Mouse (Mus musculus) kidney, embryonic 15.5 days (tissue): ENCODE measurements around the gene Slc30a3. TPM values are rescaled to one million over a fixed set of nuclear protein-coding genes. Genes with fewer than 3 reads are reported as not detected.
A peak's percentile ranks its signal among the peaks of the same experiment; 100 is the strongest.

ENCODE experiments used
- ATAC-seq: fragments of 200-750 bp; cut with Nextera tagmentation; replicated peaks from 2 replicates; pipeline ENCODE4 v1.8.0; 2017; ENCODE audit warnings: moderate TSS enrichment; ENCODE audit not compliant: low FRiP score
- H3K27ac ChIP-seq: fragments of 300-500 bp; sonication (generic); 2 replicates; pipeline ENCODE4 v1.5.1; 2015; ENCODE audit warnings: mild to moderate bottlenecking, inconsistent platforms
- H3K27me3 ChIP-seq: fragments of 300-500 bp; sonication (generic); 2 replicates; pipeline ENCODE4 v1.6.1; 2015; ENCODE audit warnings: inconsistent platforms
- H3K36me3 ChIP-seq: fragments of 300-500 bp; sonication (generic); 2 replicates; pipeline ENCODE4 v1.6.1; 2015; ENCODE audit warnings: inconsistent platforms
- H3K4me1 ChIP-seq: fragments of 300-500 bp; sonication (generic); 2 replicates; pipeline ENCODE4 v1.6.1; 2015; ENCODE audit warnings: inconsistent platforms
- H3K4me2 ChIP-seq: fragments of 300-500 bp; sonication (generic); 2 replicates; pipeline ENCODE4 v1.6.1; 2015; ENCODE audit warnings: moderate library complexity, mild to moderate bottlenecking, inconsistent platforms
- H3K4me3 ChIP-seq: fragments of 300-500 bp; sonication (generic); replicated peaks from 2 replicates; pipeline ENCODE4 v1.5.1; 2015; ENCODE audit warnings: mild to moderate bottlenecking, inconsistent platforms
- H3K9ac ChIP-seq: fragments of 300-500 bp; sonication (generic); 2 replicates; pipeline ENCODE4 v1.6.1; 2015; ENCODE audit warnings: mild to moderate bottlenecking, inconsistent platforms
- H3K9me3 ChIP-seq: fragments of 300-500 bp; sonication (generic); replicated peaks from 2 replicates; pipeline ENCODE4 v1.6.1; 2016; ENCODE audit warnings: inconsistent platforms
- WGBS: fragments of 180-500 bp; shearing (Covaris S2); methylation state at CpG from one replicate; pipeline ENCODE4 v1.1.7; 2015; ENCODE audit warnings: mixed read lengths; 5-methylcytosine and 5-hydroxymethylcytosine counted together
- polyA plus RNA-seq: library from polyadenylated mRNA; unstranded; fragments of >200 nt; fragmentation: Nextera tagmentation; extraction: Ambion mirVana; gene quantifications from 2 replicates; pipeline ENCODE4 v1.2.1, GENCODE M21; 2015

The Slc30a3 gene
- polyA plus RNA-seq, 1 experiment from 2014 or later: 3.1 TPM

DNA sequence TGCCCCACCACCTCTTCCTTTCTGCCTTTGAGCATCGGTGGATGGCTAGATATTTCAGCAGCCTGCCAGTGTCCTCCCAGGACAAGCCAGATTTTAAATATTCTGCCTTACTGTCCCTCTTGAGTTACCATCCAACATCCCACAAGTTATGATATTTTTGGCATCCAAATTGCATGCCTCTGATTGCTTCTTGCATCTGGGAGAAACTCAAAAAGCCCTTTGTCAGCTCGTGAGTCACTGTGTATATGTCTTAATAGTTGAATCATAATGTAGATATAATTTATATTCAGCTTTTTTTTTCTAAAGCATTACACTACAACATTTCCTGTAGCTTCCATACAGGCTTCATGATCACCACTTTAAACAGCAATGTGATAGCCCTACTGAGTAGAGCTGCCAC, 20.9 kb downstream of the Slc30a3 start:
- Histone ChIP-seq H3K4me2 (no peak overlapping the region), H3K36me3 (no peaks in the 10 kb centered on the region), H3K9me3 (no peaks in the 10 kb centered on the region), H3K9ac (no peak overlapping the region), H3K4me1 (peaks cover 25% of the 10 kb centered on the region), H3K27ac (no peak overlapping the region), H3K27me3 (peaks cover 68% of the 10 kb centered on the region), H3K4me3 (no peak overlapping the region)
- no peak for ATAC-seq
- 76% methylated on average over 2 of the region's 2 CpGs for WGBS

DNA sequence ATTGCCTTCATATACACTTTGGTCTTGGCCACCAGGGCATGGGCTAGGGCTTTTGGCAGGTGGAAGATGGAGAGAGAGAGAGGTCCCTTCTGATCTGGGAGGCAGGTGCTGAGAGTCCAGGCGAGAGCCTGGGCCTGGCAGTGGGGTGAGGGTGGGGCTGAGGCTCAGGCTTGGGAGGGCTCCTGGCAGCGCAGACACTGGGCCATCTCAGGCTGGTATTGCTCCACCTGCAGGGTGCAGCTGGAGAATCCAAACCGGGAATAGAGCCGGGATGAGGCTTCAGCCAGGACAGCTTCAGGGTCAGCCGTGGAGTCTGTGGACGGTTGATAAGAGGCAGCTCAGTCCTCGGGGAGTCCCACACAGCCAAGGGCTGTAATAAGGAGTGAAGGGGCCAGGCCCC, 21.4 kb downstream of the Slc30a3 start:
- no peaks in the 10 kb centered on the region for H3K36me3 ChIP-seq
- ATAC-seq: no peak
- H3K27me3 ChIP-seq: peaks cover 66% of the 10 kb centered on the region
- H3K9ac ChIP-seq: no peak overlapping the region
- H3K4me2 ChIP-seq: no peak overlapping the region
- peaks cover 25% of the 10 kb centered on the region for H3K4me1 ChIP-seq
- H3K4me3 ChIP-seq: no peak overlapping the region
- H3K9me3 ChIP-seq: no peaks in the 10 kb centered on the region
- 26% methylated on average over 7 of the region's 7 CpGs for WGBS
- no peak overlapping the region for H3K27ac ChIP-seq

DNA sequence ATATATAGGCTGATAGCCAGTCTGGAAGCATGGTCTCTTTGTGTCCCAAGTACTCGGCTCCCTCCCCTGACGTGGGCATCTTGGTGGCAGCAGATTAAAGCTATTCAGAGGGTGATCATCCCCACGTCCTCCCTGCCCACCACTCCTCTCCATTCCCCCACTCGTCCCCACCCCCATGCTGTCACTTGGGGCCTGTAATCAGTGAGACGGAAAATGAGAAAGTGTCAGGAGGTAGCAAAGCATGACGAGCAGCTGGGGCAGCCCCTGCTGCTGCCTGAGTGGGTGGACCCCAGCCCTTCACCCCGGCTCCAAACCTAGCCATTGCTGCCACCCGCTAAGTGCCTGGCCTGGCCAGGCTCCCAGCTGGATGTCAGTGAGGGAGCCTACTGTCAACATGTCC, 24.1 kb downstream of the Slc30a3 start:
- Histone ChIP-seq H3K4me3 (no peak overlapping the region), H3K9me3 (no peaks in the 10 kb centered on the region), H3K27ac (peak overlapping the region; percentile 37; the same call in 1 of the 2 replicates), H3K9ac (no peak overlapping the region), H3K4me2 (peak overlapping the region; percentile 33), H3K27me3 (peaks cover 39% of the 10 kb centered on the region), H3K36me3 (peaks cover 3% of the 10 kb centered on the region), H3K4me1 (peaks cover 25% of the 10 kb centered on the region)
- 3% methylated on average over 8 of the region's 8 CpGs for WGBS
- ATAC-seq: peak; percentile 73

DNA sequence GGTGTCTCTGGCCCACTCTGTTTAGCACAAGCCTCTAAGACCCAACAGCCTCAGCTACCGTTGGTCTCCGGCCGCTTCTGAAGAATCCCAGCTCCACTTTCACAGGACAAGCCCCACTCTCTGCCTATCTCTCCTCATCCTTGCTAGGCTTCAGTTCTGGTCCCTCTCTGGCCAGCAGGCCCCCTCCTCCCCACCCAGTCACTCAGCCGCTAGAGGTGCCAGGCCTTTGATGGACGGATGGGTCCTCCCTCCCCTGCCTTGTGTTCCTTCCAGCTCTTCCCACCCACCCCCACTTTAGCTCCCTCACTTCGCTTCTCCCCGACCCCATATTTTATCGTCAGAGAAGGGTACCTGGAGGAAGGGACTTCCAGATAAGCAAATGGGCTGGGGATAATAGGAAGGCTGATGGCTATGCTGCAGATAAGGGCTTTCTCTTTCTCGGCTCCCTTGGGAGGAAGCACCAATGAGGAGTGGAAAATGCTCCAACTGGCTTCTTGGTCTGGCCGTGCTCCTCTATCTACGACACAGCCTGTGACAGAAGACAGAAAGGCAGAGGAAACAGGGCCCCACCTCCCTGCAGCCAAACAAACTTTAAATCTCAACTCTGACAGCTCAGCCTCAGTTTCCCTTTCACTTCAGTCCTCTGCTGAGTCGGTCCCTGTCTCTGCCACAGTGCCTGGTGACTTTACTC, 25.0 kb downstream of the Slc30a3 start:
- no peak overlapping the region for H3K27ac ChIP-seq
- no peaks in the 10 kb centered on the region for H3K9me3 ChIP-seq
- peaks cover 30% of the 10 kb centered on the region for H3K27me3 ChIP-seq
- peaks cover 12% of the 10 kb centered on the region for H3K36me3 ChIP-seq
- no peak overlapping the region for H3K4me3 ChIP-seq
- H3K4me1 ChIP-seq: peaks cover 25% of the 10 kb centered on the region
- H3K4me2 ChIP-seq: peak overlapping the region; percentile 33
- ATAC-seq: no peak
- H3K9ac ChIP-seq: no peak overlapping the region
- WGBS: 18% methylated on average over 12 of the region's 12 CpGs

DNA sequence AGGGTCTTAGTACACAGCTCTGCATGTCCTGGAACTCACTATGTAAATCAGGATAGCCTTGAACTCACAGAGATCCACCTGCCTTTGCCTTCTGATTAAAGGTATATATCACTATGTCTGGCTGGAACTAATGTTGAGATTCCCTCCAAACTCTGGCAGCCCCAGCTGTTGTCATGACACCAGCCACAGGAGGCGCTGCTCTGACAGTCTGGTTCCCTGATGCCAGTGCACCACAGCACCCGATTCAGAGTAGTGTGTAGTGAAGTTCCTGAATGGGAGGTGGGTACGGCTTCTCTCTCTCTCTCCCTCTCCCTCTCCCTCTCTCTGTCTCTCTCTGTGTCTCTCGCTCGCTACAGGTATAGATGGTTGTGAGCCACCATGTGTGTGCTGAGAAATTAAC, 25.7 kb downstream of the Slc30a3 start:
- H3K9ac ChIP-seq: no peak overlapping the region
- no peak overlapping the region for H3K27ac ChIP-seq
- H3K4me2 ChIP-seq: peak overlapping the region; percentile 33; the same call in 1 of the 2 replicates
- peaks cover 25% of the 10 kb centered on the region for H3K4me1 ChIP-seq
- ATAC-seq: no peak
- peaks cover 19% of the 10 kb centered on the region for H3K36me3 ChIP-seq
- H3K27me3 ChIP-seq: peaks cover 25% of the 10 kb centered on the region
- H3K4me3 ChIP-seq: no peak overlapping the region
- H3K9me3 ChIP-seq: no peaks in the 10 kb centered on the region
- WGBS: 12% methylated on average over 5 of the region's 5 CpGs

DNA sequence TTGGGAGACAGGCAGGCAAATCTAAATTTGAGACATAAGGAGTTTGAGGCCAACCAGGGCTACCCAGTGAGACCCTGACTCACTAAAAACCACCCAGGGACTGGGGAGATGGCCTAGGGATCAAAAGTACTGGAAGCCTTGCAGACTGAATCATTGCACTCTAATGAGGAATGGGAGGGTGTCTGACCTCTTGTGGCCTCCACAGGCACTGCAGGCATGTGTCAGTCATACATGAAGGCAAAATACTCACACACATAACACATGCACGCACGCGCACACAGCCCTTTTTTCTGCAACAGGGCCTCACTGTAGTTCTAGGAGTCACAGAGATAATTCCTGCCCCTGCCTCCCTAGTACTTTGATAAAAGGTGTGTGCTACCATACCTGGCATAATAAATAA, 26.7 kb downstream of the Slc30a3 start:
- H3K27me3 ChIP-seq: peaks cover 20% of the 10 kb centered on the region
- WGBS: 82% methylated on average over 3 of the region's 3 CpGs
- no peak for ATAC-seq
- peaks cover 28% of the 10 kb centered on the region for H3K4me1 ChIP-seq
- no peak overlapping the region for H3K4me3 ChIP-seq
- no peaks in the 10 kb centered on the region for H3K9me3 ChIP-seq
- H3K36me3 ChIP-seq: peaks cover 29% of the 10 kb centered on the region
- no peak overlapping the region for H3K4me2 ChIP-seq
- no peak overlapping the region for H3K9ac ChIP-seq
- H3K27ac ChIP-seq: no peak overlapping the region

DNA sequence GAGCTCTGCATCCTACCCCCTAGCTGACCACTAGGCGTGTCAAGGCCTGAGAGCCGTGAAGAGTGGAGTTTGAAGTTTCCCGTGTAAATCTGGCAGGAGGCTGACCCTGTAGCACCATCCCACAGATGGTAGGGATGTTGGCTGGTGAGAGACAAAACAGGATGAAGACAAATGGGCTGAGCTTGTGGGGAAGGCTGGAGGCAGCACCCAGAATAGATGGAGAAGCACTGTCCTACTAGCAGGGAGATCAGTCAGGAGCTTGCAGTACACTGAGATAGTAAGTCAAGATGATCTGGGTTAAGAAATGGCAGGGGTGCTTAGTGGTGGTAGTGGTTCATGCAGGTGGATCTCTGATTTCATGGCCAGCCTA, 27.3 kb downstream of the Slc30a3 start:
- WGBS: 50% methylated on average over 3 of the region's 3 CpGs
- no peak overlapping the region for H3K4me3 ChIP-seq
- H3K36me3 ChIP-seq: peaks cover 35% of the 10 kb centered on the region
- H3K27ac ChIP-seq: no peak overlapping the region
- H3K4me1 ChIP-seq: peaks cover 28% of the 10 kb centered on the region
- no peak overlapping the region for H3K4me2 ChIP-seq
- H3K9ac ChIP-seq: no peak overlapping the region
- ATAC-seq: no peak
- H3K9me3 ChIP-seq: no peaks in the 10 kb centered on the region
- H3K27me3 ChIP-seq: peaks cover 14% of the 10 kb centered on the region

DNA sequence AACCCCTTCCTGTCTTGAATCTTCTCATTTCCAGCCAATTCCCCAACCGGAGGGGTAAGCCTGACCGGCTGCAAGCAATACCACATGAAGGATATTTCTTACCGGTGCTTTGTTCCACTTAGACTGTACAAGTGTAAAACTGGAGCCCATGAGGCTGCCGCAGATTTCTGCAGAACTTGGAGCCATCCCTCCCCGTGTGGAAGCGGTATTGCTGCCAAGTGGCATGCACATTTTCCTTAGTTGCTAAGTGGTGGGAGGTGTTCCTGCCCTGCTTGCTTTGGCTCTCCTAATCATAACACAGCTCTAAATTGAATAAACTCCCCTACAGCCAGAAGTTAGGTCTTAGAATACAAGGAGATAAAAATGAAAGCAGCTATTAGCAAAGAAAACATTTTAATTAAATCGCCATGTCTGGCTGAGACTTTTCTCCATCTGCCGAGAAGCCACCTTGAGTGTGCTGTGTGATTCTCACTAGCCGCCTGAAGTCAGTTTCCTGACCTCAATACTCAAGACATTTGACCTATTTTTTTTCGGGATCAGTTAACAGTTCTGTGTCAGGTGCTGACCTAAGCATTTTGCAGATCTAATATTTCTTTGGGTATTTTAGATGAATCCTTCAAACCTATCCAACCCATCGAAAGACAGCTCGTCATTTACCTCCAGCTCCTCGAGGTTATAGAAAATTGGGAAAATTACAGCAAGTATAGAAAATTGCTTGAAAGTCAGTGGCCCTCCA, 27.8 kb downstream of the Slc30a3 start:
- Histone ChIP-seq H3K27ac (no peak overlapping the region), H3K4me2 (no peak overlapping the region), H3K9me3 (no peaks in the 10 kb centered on the region), H3K4me3 (no peak overlapping the region), H3K27me3 (peaks cover 12% of the 10 kb centered on the region), H3K4me1 (peaks cover 28% of the 10 kb centered on the region), H3K9ac (no peak overlapping the region), H3K36me3 (peaks cover 40% of the 10 kb centered on the region)
- ATAC-seq: no peak
- 72% methylated on average over 13 of the region's 13 CpGs for WGBS

DNA sequence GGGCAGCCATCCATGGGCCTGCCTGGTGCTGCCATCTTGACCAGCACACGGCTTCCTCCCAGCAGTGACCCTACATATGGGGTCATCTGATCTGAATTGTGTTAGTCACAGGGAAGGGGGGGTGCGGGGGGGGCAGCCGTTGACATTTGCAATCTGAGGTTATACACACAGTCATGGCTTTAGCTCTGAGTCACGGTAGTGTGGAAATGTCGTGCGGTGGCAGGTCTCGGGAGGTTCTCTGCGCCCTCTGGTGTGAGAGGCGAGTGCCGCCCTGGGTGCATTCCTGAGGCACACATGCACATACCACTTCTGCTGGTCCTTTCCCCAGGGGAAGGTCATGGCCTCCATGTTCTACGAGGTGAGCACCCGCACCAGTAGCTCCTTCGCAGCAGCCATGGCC, 31.7 kb downstream of the Slc30a3 start:
- ATAC-seq: no peak
- 81% methylated on average over 13 of the region's 13 CpGs for WGBS
- no peaks in the 10 kb centered on the region for H3K9me3 ChIP-seq

DNA sequence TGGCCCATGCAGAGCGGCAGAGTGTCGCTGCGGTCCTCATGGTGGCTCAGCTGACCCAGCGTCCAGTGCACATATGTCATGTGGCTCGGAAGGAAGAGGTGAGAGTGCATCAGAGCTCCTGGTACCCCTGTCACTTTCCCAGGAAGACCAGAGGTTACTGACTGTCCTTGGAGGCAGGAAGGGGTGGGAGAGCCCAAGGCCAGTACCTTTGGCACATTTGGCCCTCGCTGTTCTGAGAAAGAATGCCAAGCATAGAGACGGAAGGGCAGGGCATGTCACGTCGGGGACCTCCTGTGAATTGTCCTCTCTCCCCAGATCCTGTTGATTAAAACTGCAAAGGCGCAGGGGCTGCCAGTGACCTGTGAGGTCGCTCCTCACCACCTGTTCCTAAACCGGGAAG, 34.9 kb downstream of the Slc30a3 start:
- Histone ChIP-seq H3K27ac (no peak overlapping the region), H3K4me2 (no peak overlapping the region), H3K27me3 (no peaks in the 10 kb centered on the region), H3K36me3 (peaks cover 100% of the 10 kb centered on the region), H3K4me1 (0 out of 2 replicates have a peak, but pooled peaks cover 2% of the 10 kb centered on the region), H3K9ac (no peak overlapping the region), H3K9me3 (no peaks in the 10 kb centered on the region), H3K4me3 (no peak overlapping the region)
- no peak for ATAC-seq
- WGBS: 91% methylated on average over 12 of the region's 12 CpGs

More for the DNA sequence above, 31.7 kb downstream of the Slc30a3 start:
- H3K4me1 ChIP-seq: 0 out of 2 replicates have a peak, but pooled peaks cover 2% of the 10 kb centered on the region
- H3K36me3 ChIP-seq: peaks cover 79% of the 10 kb centered on the region
- no peak overlapping the region for H3K4me3 ChIP-seq
- H3K27ac ChIP-seq: no peak overlapping the region
- no peak overlapping the region for H3K4me2 ChIP-seq
- no peak overlapping the region for H3K9ac ChIP-seq
- no peaks in the 10 kb centered on the region for H3K27me3 ChIP-seq

DNA sequence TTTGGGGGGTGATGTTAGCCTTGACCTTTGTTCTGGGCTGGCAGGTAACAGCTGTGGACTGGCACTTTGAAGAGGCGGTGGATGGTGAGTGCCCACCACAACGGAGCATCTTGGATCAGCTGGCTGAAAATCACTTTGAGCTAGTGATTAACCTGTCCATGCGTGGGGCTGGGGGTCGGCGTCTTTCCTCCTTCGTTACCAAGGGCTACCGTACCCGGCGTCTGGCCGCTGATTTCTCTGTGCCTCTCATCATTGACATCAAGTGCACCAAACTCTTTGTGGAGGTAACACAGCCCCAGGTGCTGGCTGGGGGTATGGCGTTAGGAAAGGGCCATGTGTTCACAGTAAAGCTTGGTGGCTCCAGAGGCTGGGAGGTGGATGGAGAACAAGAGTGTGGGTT, 36.2 kb downstream of the Slc30a3 start:
- Histone ChIP-seq H3K9ac (no peak overlapping the region), H3K4me2 (no peak overlapping the region), H3K27me3 (no peaks in the 10 kb centered on the region), H3K36me3 (peaks cover 100% of the 10 kb centered on the region), H3K4me1 (0 out of 2 replicates have a peak, but pooled peaks cover 2% of the 10 kb centered on the region), H3K9me3 (no peaks in the 10 kb centered on the region), H3K4me3 (no peak overlapping the region), H3K27ac (no peak overlapping the region)
- 93% methylated on average over 11 of the region's 11 CpGs for WGBS
- ATAC-seq: no peak

DNA sequence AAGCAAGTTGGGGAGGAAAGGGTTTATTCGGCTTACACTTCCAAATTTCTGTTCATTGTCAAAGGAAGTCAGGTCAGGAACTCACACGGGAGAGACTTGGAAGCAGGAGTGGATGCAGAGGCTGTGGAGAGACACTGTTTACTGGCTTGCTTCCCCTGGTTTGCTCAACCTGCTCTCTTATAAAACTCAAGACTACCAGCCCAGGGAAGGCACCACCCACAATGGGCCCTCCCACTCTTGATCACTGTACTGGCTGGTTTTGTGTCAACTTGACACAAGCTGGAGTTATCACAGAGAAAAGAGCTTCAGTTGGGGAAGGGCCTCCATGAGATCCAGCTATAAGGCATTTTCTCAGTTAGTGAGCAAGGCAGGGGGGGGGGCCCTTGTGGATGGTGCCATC, 37.0 kb downstream of the Slc30a3 start:
- no peaks in the 10 kb centered on the region for H3K4me1 ChIP-seq
- no peaks in the 10 kb centered on the region for H3K9me3 ChIP-seq
- H3K4me2 ChIP-seq: no peak overlapping the region
- H3K36me3 ChIP-seq: peaks cover 100% of the 10 kb centered on the region
- H3K4me3 ChIP-seq: no peak overlapping the region
- no peak overlapping the region for H3K9ac ChIP-seq
- H3K27ac ChIP-seq: no peak overlapping the region
- WGBS: 79% methylated on average over 2 of the region's 2 CpGs
- no peak for ATAC-seq
- H3K27me3 ChIP-seq: no peaks in the 10 kb centered on the region
